Mouse (Mus musculus) T-cell, adult 2 months (primary cell): Measurements from ENCODE around the gene Sgms1.

Experiments
- DNase-seq: peaks from one replicate; pipeline ENCODE4 v3.0.0; 2022; ENCODE audit warnings: low spot score

Gene Sgms1

DNA sequence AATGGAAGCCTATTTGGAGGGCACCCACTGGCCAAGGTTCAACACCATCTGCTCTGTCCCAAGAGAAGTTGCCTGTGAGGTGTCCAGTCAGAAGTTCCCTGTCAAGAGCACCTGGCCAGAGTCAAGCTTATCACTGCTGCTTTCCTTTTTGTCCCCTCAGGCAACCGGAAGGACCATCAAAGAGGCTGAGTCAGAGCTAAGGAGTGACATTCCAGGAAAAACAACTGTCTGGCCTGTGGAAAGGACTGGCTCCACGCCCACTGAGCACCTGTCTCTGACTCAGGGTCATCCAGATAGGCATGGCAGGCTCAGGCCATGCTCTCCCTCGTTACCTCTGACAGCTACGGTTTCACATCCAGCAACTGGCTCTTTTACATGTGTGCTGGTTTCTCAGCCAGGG, 147.4 kb downstream of the Sgms1 start:
- no peak for DNase-seq

DNA sequence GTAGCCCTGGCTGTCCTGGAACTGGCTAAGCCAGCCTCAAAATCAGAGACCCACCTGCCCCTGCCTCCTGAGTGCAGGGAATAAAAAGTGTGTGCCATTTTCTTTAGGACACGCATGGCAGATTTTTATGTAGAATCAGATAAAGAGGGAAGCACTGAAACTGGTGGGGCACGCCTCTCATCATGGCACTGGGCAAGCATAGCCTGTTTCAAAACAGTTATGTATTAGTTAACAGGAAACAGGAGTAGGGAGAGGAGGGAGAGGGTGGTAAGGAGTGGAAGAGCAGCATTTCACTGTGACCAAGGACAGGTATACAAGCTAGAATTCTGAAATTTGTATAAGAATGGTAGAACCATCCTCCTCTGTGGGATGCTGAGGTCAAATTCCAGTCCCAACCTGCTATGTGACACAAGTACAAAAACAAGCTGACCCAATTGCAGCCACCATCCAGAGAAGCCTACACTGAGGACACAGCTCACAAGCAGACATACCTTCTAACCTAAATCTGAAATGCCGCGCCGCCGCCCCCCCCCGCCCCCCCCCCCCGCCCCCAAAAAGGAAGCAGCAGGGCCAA, 149.0 kb downstream of the Sgms1 start:
- DNase-seq = no peak

DNA sequence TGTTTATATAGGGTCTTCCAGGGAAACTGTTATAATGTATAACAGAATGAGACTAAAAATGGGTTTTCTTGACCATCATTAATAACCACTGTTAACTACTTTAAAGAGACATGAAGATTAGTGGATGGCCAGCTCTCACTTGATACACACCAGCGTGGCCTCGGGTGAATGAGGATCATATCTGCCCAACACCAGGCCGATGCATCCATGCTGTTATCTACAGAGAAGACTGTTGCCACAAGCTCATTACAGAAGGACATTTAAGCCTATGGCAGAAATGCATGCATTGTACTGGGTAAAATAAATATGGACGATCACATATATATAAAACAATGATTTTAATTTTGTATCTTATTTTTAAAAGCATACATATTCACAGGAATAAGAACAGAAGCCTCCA, 149.6 kb downstream of the Sgms1 start:
- no peak for DNase-seq

DNA sequence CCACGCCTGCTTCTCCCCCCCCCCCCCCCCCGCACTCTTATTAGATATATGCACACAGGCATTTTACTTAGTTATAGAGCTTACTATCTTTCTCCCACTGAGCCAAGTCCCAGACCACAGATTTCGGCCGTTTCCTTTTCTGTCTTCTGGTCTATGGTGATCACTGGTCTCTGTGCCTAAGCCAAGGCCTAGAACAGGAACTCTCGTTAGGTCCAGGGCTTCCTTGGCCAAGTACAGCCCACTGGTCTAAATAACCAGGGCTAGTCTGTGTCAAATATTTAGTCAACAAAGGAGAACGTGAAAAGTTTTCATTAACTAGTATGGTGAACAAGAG, 150.1 kb downstream of the Sgms1 start:
- DNase-seq = no peak

DNA sequence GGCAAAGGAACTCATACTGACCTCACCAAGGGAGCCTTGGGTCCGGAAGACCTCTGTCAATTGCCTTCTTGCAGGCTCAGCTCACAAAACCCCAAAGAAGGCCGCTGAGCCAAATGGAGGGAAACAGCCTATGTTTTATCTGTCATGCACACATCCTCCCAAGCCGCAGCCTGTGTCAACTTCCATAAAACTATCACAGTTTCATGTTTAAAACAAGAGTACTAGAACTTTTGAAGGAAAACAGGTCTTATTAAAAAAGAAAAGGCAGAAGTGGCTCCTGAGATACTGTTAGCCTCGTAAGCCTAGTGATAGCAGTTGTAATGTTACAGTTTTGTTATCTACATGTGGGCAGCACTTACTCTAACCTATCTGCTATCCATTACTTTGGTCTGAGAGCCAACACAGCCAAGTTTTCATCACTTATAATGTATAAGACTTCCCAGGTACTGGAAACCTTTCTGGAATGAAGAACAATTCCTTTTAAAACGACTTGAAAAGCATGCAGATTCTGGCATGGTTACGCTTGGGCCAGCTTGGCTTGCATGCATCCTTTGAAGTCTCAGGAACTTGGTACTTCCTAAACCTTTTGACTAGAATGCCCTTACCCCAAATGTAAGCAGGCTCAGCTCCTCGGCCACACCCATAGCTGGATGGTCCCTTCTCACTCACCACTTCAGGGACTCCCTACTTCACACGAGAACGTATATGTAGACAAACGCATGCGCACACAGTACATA, 150.6 kb downstream of the Sgms1 start:
- DNase-seq = no peak

DNA sequence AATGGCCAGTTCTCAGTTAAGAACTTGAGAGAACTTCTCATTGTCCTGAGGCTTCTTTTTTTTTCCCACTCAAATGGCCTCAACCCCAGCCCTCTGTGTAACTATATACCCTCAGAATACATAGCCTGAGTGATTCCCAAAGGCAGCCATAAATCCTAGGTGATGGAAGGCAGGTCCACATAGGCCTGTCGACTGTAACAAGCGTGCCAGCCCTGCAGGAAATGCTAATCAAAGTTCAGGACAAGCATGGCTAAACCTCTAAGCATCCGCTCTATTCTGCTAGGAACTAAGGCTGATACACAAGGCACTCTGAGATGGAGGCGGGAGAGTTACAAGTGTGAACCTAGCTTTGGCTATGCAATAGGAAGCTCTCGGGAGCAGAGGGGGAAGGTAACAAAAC, 151.8 kb downstream of the Sgms1 start:
- DNase-seq = no peak

DNA sequence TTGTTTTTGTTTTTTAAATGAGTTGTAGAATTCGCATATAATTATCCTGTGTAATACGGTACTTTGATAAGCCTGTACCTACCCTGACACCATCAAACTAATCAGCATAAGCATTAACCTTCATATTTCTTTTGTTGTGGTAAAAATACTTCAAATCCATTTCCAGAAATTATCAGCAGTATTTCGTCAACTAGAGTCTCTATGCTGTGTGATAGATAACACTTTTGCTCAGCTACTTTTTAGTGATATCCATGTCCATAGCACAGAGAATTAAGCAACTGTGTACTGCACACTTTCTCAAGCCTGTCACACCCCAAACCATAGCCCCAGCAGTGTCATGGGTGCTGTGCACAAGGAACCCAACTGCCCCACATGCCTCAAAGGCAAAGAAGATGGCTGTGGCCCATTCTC, 152.3 kb downstream of the Sgms1 start:
- no peak for DNase-seq

DNA sequence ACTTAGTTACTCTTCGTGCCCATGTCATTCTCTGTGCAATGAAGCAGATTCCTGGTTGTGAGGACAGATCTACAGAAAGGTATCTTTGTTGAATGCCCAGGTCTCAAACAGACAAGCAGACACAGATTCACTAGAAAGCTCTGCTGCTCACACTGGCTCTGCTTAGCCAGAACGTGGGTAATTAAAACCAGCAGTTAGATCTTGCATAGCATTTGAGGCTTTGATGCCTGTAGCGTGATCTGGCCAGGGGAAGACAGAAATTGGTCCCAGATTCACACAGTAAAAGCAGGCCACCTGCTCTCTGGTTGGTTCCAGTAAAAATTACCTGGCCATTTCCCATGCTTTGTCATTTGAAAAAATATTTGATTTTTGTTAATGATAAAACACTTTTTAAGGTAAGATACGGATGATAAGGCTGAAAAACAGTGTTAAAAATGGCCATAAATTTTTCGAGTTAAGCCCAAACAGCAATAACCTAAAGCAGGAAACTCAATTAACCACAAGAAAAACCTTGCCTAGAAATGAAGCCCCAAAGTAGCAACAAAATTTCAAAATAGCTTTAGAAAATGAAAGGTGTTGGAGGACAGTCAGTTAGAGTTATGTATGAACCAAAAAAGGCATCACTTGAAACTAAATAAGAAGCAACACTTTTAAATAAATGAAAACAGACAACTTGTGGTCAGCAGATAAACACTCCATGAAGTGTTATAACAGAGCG, 154.6 kb downstream of the Sgms1 start:
- DNase-seq = no peak

DNA sequence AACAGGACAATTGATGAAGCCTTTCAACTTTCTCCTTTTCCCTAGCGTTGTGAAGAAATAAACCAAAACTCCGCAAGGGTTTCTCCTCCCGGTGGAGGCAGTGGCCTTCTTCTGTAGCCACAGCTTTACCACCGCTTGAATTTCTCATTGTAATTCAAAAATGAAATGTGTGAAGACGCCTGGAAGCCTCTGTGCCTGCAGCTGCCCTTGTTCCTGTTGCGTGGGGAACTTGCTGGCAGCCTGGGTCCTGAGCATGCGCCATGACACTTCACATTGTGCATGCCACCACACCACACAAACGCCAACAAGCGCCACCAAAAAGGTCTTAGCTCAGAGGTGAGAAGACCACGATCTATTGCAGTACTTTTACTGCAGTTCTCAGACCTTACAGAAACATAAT, 158.2 kb downstream of the Sgms1 start:
- no peak for DNase-seq

DNA sequence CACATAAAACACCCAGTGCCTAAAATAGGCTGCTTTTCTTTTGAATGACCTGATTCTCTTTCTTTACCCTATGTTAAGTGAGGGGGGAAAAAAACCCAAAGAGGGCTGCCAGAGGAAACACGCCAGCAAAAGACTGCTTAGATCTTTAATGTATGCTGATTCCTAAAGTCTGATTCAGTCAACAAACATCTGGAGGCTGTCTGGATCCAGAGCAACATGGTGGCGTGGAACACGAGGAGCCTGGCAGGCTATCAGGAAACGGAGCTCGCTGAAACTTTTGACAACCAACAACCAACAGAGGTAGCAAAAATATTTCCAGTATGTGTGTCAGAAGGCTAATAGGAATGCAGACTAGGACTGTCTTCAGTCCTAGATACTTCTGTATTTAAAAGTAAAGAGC, 158.7 kb downstream of the Sgms1 start:
- no peak for DNase-seq

DNA sequence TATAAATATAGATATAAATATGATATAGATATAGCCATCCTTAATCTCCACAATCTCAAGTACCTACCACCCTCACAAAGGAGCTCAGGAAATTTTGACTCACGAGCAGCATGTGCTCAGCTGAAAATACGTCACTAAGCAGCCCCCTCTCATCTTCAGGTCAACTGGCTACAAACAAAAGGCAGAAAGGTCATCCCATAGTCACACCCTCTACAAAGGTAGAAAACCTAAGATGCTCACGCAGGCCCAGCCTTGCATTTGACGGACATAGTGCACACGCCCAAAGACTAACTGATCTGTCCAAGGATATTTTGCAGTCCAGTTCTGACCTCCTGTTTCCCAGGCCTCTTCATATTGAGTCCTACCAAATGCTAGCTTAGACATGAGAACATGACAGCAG, 159.2 kb downstream of the Sgms1 start:
- no peak for DNase-seq

DNA sequence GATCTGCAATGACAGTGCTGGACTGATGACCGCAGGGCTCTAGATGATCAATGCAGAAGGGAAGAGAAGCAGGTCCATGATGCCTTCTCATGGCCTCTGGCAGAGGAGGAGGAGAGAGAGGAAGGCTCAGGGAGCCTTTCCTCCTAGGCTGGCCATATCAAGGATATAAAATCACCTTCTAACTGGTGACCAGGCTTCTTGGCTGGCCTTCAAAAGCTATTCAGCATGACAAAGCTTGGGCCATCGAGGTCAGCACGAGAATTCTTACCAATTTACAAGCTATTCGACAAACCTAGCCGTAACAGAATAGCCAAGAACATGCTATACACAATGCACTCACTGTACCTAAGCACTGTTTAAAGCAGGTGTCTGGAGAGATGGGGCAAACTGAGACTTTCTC, 159.7 kb downstream of the Sgms1 start:
- no peak for DNase-seq

DNA sequence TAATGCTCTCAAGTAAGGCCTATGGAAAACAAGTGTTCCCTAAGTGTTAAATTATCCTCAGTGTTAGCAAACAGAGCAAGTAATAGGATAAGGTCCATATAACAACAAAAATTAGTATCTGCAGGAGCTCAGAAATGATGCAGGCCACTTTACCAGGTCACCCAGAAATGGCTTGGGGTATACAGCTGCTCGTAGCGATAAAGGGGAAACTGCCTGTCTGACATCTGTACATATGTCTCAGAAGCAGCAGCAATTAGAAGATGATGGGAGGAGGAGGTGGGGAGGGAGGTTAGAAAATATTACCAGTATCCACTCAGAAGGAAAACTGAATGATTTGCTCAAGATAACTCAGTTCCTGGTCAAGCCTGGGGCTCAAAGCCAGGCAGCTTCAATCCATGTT, 162.3 kb downstream of the Sgms1 start:
- no peak for DNase-seq

DNA sequence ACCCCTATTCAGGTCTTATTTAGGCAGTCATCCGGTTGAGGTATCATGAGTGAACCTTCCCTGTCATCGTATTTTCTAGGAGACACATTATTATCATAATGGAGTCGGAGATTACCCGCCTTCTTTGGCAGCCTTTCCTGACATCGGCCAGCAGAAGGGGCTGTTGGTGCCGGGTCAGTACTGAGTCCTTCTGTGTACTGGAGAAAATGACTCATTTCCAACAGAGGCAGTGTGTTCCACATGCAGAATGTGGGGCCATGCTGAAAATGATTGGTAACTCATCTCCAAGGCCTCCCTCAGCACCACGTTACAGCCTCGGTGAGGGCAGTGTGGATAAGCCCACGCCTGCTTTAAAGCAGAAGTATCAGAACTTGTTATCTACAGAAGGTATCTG, 164.4 kb downstream of the Sgms1 start:
- no peak for DNase-seq

DNA sequence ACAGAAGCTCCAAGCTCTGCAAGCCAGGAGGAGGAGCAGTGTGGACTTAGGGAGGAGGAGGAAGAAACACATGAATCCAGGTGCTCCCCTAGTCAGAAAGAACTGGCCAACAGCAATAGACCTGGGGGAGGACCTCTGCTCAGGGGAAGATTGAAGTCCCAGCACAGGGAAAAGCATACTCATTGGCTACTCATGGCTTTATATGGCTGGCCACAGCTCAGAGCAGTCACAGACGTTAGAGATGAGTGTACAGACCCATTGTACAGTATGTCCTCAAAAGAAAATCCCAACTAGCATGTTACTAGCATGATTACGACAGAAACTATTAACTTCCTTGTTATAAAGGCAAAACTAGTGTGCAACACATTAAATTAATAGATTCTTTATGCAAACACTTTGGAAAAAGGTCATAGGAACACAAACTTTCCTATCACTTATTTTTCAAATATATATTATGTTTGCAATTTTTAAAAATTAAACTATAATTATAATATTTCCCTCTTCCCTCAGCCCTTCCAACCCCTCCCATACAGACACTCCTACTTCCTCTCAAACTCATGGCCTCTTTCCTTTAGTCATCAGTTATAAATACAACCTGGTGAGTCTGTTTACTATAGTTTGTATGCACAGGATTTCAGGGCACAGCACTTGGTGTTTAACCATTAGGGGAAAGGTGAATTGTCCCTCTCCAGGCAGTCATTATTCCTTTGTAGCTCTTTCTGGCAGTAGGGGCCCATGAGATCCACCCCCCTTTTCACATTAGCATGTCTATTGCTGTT, 165.0 kb downstream of the Sgms1 start:
- DNase-seq = no peak

DNA sequence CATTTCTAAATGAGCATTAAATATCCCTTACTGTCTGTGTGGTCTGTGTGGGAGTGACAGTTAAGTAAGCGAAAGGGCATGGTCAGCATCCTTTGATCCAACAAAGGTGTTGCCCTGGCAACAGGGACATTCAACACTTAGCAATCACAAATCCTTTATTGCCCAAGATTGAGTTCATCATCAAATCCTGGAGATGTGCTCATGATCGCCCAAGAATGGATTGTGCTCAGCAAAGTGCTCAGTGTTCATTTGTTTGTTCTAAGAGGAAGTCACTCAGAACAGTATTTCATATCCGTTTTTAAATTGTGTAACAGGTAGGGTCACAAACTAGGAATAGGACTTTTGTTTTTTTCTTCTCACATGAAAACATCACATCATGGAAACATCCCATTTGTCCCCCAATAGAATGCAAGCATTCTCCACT, 165.8 kb downstream of the Sgms1 start:
- DNase-seq = no peak

DNA sequence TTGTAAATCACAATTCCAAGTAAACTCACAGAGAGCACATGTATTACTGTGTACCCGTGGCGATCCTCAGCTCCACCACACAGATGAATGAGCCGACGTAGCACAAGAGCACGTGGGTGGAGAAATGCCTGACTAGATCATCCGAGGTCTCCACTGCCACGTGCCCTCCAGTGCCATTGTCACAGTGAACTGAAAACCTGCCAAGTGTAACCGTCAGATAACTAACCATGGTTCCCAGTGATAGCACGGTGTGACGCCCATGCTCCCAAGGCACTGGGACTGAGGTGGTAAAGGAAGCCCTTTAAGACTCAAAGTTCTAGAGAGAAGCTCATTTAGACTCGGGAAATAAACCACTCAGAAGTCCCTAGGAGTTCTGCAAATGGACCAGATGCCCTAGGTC, 167.4 kb downstream of the Sgms1 start:
- no peak for DNase-seq

DNA sequence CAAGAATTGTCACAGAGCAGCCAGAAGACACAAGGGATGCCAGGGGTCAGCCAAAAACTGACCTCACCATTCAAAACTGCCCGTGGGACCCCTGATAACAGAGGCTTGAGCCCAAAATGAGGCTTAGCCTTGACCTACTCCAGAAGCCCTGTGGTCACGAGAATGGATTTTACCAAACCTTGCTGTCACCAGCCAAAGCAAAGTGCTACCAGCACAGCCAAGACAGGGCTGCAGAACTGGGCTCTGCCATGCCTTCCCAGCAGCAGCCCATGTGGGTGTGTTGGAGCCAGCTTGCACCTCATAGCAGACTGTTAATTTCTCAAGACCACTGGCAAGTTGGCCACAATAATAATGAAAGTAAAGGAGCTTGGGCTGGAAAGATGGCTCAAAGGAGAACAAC, 168.5 kb downstream of the Sgms1 start:
- no peak for DNase-seq

DNA sequence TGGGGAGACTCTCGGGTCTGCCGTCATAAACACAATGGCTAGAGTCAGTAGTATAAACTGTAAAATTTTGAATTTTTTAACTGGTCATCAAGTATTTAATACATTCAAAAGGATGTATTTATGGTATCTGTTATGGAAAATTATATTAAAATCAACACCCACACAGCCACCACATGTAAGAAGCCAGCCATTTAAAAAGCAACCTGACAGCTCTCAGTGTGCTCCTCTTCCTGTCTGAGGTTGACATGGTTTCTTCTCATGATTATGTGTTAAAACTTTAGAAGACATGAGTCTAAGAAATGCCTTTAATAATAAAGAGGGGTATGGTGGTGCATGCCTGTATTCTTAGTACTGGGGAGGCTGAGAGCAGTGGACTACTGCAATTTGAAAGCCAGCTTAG, 172.8 kb downstream of the Sgms1 start:
- no peak for DNase-seq

DNA sequence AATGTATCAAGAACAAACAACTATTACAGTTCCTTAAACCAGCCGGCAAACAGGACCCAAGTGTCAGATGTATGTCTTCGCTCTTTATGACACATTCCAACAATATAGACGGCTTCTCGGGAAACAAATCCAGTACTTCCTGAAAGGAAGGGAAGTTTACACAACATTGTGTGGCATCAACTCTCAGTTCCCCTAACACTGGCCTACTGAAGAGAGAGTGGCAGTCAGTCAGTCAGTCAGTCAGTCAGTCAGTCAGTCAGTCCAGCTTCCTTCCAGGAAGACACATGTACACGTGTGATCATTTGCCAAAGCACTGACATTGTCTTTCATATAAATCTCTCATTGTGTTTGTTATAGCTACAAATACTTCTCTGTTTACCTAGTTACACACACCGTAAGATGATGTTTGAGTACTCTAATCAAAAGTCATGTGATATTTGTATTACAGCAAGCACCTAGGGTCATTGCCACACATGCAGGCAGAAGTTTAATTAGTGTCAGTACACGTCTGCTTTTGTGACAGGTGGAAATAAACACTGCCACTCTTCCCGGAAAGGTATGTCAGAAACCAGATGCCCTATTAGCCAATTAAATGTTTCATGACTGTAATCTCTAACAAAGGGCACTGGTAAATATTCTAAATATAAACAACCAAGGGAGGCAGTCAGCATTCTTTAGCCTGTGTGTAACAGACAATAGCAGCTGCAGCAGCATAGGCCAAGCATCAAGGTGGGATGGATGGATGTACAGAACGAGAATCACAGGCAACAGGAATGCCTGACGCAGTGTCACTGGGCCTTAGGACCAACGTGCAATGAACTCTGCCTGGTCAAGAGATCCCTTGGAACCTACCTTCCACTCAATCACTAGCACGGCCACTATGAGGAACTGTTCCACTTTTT, 174.4 kb downstream of the Sgms1 start:
- DNase-seq = no peak

DNA sequence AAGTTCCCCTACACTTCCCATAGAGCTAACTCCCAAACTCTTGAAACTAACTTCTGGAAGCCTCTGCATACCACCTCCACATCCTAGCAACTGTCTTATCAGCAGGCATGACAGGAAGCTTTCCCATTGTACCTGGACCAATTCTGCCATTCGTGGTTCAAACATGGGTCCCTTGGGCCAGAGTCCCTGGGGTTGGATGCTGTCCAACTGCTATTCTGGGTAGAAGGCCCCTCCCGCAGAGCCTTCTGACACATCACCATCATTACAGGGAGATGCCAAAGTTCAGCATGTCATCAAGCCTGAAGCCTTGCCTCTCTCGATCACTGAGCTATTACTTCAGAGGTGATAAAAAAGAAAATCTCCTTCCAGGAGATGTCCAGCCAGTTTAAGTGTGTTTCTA, 175.9 kb downstream of the Sgms1 start:
- DNase-seq = no peak

DNA sequence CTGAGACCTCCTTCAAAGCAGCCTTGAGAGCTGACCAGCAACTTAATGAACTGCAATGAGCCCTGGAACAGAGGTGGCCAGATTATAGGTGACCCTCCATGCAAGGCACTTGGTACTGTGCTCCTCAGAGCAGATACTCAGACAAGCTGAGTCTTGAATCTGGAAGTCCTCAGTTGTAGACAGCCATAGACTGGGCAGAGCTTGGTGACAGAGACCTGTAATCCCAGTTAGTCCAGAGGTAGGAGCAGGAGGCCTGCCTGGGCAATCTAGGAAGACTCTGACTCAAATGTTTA, 178.3 kb downstream of the Sgms1 start:
- no peak for DNase-seq
